Mouse (Mus musculus): Measurements from ENCODE around the gene En2.

En2 gene

GRCm38 (mm10) chr5:28165358-28166255 is at the start of gene En2:
En2 (plus strand) TSS chr5:28165694.
- DNase-seq (ENCODE audit: low spot score in 2 of 2): no peak

GRCm38 (mm10) chr5:28117251-28117880 is 48.1 kb upstream of the En2 start:
- DNase-seq (ENCODE audit: low spot score in 2 of 2): no peak

- no peak for DNase-seq (ENCODE audit: low spot score in 2 of 2)
Measured at GRCm38 (mm10) chr5:28117882-28118530, 47.5 kb upstream of the En2 start.

- no peak for DNase-seq (ENCODE audit: low spot score in 2 of 2)
Measured at GRCm38 (mm10) chr5:28118531-28118925, 47.0 kb upstream of the En2 start.

- DNase-seq (ENCODE audit: low spot score in 2 of 2): no peak
Measured at GRCm38 (mm10) chr5:28119576-28119975, 45.9 kb upstream of the En2 start.

GRCm38 (mm10) chr5:28122491-28123454 is 42.7 kb upstream of the En2 start:
- DNase-seq (ENCODE audit: low spot score in 2 of 2): peak in 1 of 2 experiments; percentile 19

GRCm38 (mm10) chr5:28123455-28123825 is 42.1 kb upstream of the En2 start:
- no peak for DNase-seq (ENCODE audit: low spot score in 2 of 2)

- DNase-seq (ENCODE audit: low spot score in 2 of 2): no peak
Measured at GRCm38 (mm10) chr5:28124321-28125230, 40.9 kb upstream of the En2 start.

- no peak for DNase-seq (ENCODE audit: low spot score in 2 of 2)
Measured at GRCm38 (mm10) chr5:28128851-28129250, 36.6 kb upstream of the En2 start.

- no peak for DNase-seq (ENCODE audit: low spot score in 2 of 2)
Measured at GRCm38 (mm10) chr5:28132231-28132630, 33.3 kb upstream of the En2 start.

- DNase-seq (ENCODE audit: low spot score in 2 of 2): no peak
Measured at GRCm38 (mm10) chr5:28136438-28136837, 29.1 kb upstream of the En2 start.

- DNase-seq (ENCODE audit: low spot score in 2 of 2): no peak
Measured at GRCm38 (mm10) chr5:28144555-28144954, 20.9 kb upstream of the En2 start.

GRCm38 (mm10) chr5:28146018-28146417 is 19.5 kb upstream of the En2 start:
- no peak for DNase-seq (ENCODE audit: low spot score in 2 of 2)

GRCm38 (mm10) chr5:28148473-28148872 is 17.0 kb upstream of the En2 start:
- no peak for DNase-seq (ENCODE audit: low spot score in 2 of 2)

- DNase-seq (ENCODE audit: low spot score in 2 of 2): no peak
Measured at GRCm38 (mm10) chr5:28149436-28149835, 16.1 kb upstream of the En2 start.

GRCm38 (mm10) chr5:28157044-28157730 is 8.3 kb upstream of the En2 start:
- no peak for DNase-seq (ENCODE audit: low spot score in 2 of 2)

GRCm38 (mm10) chr5:28157781-28158180 is 7.7 kb upstream of the En2 start:
- no peak for DNase-seq (ENCODE audit: low spot score in 2 of 2)

GRCm38 (mm10) chr5:28158308-28159071 is 7.0 kb upstream of the En2 start:
- DNase-seq (ENCODE audit: low spot score in 2 of 2): no peak

- no peak for DNase-seq (ENCODE audit: low spot score in 2 of 2)
Measured at GRCm38 (mm10) chr5:28159072-28159458, 6.4 kb upstream of the En2 start.
